Mouse (Mus musculus) liver, embryonic 15.5 days (tissue): Measurements from ENCODE around the gene Ablim2. TPM values are rescaled to one million over a fixed set of nuclear protein-coding genes. Genes with fewer than 3 reads are reported as not detected.

Experiments
- ATAC-seq: fragments of 200-750 bp; cut with Nextera tagmentation; 2 replicates; pipeline ENCODE4 v1.8.0; 2017; ENCODE audit warnings: moderate number of reproducible peaks, mild to moderate bottlenecking, moderate library complexity; ENCODE audit not compliant: insufficient read depth
- H3K27ac ChIP-seq: fragments of 300-500 bp; sonication (generic); replicated peaks from 2 replicates; pipeline ENCODE4 v1.5.1; 2015; ENCODE audit warnings: mild to moderate bottlenecking, inconsistent platforms
- H3K27me3 ChIP-seq: fragments of 300-500 bp; sonication (generic); 2 replicates; pipeline ENCODE4 v1.6.1; 2015; ENCODE audit warnings: mild to moderate bottlenecking, inconsistent platforms
- H3K36me3 ChIP-seq: fragments of 300-500 bp; sonication (generic); replicated peaks from 2 replicates; pipeline ENCODE4 v1.6.1; 2015; ENCODE audit warnings: moderate library complexity, mild to moderate bottlenecking, inconsistent platforms
- H3K4me1 ChIP-seq: fragments of 300-500 bp; sonication (generic); replicated peaks from 2 replicates; pipeline ENCODE4 v1.6.1; 2015; ENCODE audit warnings: inconsistent platforms
- H3K4me2 ChIP-seq: fragments of 300-500 bp; sonication (generic); 2 replicates; pipeline ENCODE4 v1.6.1; 2015; ENCODE audit warnings: moderate library complexity, mild to moderate bottlenecking, inconsistent platforms
- H3K4me3 ChIP-seq: fragments of 300-500 bp; sonication (generic); replicated peaks from 2 replicates; pipeline ENCODE4 v1.5.1; 2015; ENCODE audit warnings: mild to moderate bottlenecking, inconsistent platforms
- H3K9ac ChIP-seq: fragments of 300-500 bp; sonication (generic); 2 replicates; pipeline ENCODE4 v1.6.1; 2015; ENCODE audit warnings: moderate library complexity, mild to moderate bottlenecking, inconsistent platforms
- H3K9me3 ChIP-seq: fragments of 300-500 bp; sonication (generic); replicated peaks from 2 replicates; pipeline ENCODE4 v1.6.1; 2016; ENCODE audit warnings: inconsistent platforms
- WGBS: fragments of 180-500 bp; shearing (Covaris S2); methylation state at CpG from one replicate; pipeline ENCODE4 v1.1.7; 2015; ENCODE audit warnings: mixed read lengths; ENCODE audit not compliant: insufficient replicate concordance; 5-methylcytosine and 5-hydroxymethylcytosine counted together
- polyA plus RNA-seq: library from polyadenylated mRNA; unstranded; fragments of >200 nt; fragmentation: Nextera tagmentation; extraction: Ambion mirVana; gene quantifications from 2 replicates; pipeline ENCODE4 v1.2.1, GENCODE M21; 2015

The Ablim2 gene
- polyA plus RNA-seq, 1 experiment from 2014 or later, result 0.36 TPM

DNA sequence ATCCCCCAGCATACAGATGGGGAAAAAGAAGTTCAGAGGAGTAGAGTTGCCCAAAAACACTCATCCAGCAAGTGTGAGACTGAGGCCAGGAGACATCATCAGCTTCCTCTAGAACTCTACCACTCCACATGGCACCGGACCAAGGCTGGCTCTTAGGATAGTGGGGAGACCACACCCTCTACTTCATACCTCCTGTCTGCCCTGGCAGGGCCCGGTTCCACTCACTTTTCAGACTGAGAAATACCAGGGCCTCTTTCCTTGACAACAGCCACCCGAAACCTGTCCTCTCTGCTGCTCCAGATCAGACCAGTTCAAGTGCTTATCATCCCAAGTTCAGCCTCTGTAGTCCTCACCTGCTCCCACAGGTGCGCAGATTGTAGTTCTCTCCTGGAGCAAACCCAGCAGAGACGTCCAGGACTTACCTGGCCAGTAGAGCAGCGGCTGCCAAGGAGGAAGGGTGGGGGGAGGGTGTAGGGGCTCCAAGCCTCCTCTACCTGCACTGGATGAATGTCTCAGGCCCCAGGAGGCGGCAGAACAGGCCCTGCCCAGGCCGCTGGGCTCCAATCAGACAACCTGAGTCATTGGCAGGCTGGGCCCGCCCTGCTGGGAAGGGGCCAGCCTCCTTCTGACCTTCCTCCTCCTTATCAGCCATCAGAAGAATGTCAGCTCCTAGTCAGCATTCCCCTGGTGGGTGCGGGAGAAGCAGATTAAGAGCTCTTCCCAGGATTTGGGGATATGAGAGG, 18.0 kb upstream of the Ablim2 start, which contains the start of gene Sh3tc1:
TSS of gene Sh3tc1 (minus strand) at position 452 of the 743 bp plus-strand sequence.
- H3K27me3 ChIP-seq, result peaks cover 24% of the 10 kb centered on the region
- no peak within 1 kb of the TSS for H3K27ac ChIP-seq
- no peak within 1 kb of the TSS for H3K4me2 ChIP-seq
- H3K36me3 ChIP-seq, result no peaks in the 10 kb centered on the region
- H3K9me3 ChIP-seq, result no peaks in the 10 kb centered on the region
- no peak for ATAC-seq
- no peak within 1 kb of the TSS for H3K9ac ChIP-seq
- peaks cover 6% of the 10 kb centered on the region for H3K4me1 ChIP-seq
- WGBS, result 26% methylated on average over 10 of the region's 10 CpGs
- H3K4me3 ChIP-seq, result no peak within 1 kb of the TSS

- no peak overlapping the region for H3K9ac ChIP-seq
- H3K27me3 ChIP-seq, result peaks cover 24% of the 10 kb centered on the region
- no peak overlapping the region for H3K4me2 ChIP-seq
- H3K4me1 ChIP-seq, result peaks cover 6% of the 10 kb centered on the region
- no peaks in the 10 kb centered on the region for H3K36me3 ChIP-seq
- WGBS, result 12% methylated on average over 10 of the region's 10 CpGs
- H3K27ac ChIP-seq, result no peak overlapping the region
- no peak overlapping the region for H3K4me3 ChIP-seq
- no peaks in the 10 kb centered on the region for H3K9me3 ChIP-seq
- no peak for ATAC-seq
Observed at GRCm38 (mm10) chr5:35740716-35741115, 17.0 kb upstream of the Ablim2 start.

DNA sequence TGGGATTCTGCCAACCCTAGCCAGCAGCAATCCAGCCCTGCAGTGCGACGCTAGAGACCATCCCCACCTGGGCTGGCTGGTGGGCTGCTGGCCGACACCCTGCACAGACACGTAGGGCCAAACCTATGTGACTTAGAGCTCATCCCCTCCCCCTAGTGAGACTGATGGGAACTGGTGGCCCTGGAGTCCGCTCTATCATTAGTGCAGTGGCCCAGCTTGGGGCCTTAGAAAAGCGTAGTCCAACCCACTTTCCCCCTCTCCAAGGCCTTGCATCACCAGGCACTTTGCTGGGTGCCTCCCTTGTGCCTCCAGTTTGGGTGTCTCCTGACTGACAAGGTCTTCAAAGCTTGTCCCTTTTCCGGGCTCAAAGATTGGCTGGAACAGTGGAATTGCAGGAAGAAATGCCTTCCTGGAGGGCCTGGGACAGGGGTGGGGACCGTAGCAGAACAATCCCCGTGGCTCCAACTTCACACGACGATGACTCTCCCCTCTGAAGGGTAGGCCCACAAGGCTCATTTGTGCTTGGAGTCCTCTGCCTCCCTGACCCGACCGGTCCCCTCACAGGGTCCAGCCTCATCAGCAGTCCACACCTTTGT, 16.4 kb upstream of the Ablim2 start:
- Histone ChIP-seq H3K4me3 (no peak overlapping the region), H3K9me3 (no peaks in the 10 kb centered on the region), H3K27me3 (peaks cover 24% of the 10 kb centered on the region), H3K4me1 (peaks cover 6% of the 10 kb centered on the region), H3K4me2 (no peak overlapping the region), H3K9ac (no peak overlapping the region), H3K36me3 (no peaks in the 10 kb centered on the region), H3K27ac (no peak overlapping the region)
- ATAC-seq, result no peak
- 49% methylated on average over 13 of the region's 13 CpGs for WGBS

DNA sequence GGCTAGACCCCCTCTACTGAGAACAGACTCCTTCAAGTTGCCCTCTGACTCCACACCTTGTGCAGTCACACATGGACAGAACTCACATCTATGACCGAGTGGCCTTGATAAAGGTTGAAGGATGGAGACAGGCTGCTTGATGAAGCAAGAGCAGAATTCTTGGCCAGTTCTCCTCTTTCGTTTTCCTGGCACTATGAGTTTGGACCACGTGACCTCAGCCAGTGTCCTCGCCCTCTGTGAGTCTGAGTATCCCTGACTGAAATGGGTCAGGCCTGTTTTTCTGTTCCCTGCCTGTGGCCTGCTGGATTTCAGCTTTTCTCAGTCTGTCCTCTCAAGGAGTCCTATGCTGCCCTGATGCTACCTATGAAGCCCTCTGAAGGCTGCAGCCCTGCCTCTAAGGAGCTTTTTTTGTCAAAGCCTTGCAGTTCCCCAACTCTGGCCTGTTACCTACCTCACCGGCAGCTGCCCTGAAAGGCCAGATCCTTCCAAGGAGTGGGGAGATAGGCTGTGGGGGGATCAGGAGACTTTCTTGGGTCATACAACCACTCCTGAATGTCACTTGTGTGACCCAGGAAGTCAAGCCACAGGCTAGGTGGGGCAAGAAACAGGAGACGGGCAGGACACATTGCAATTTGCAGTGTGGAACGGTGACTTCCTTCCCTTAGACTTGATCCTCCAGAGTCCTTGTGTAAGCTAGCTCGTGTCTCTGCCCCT, 14.3 kb upstream of the Ablim2 start:
- peaks cover 6% of the 10 kb centered on the region for H3K4me1 ChIP-seq
- H3K9me3 ChIP-seq, result no peaks in the 10 kb centered on the region
- no peak overlapping the region for H3K9ac ChIP-seq
- WGBS, result 44% methylated on average over 8 of the region's 8 CpGs
- H3K4me3 ChIP-seq, result no peak overlapping the region
- 0 out of 2 replicates have a peak overlapping the region, but pooled peaks have one; percentile 3 for H3K27ac ChIP-seq
- ATAC-seq, result no peak
- peaks cover 24% of the 10 kb centered on the region for H3K27me3 ChIP-seq
- no peaks in the 10 kb centered on the region for H3K36me3 ChIP-seq
- no peak overlapping the region for H3K4me2 ChIP-seq

DNA sequence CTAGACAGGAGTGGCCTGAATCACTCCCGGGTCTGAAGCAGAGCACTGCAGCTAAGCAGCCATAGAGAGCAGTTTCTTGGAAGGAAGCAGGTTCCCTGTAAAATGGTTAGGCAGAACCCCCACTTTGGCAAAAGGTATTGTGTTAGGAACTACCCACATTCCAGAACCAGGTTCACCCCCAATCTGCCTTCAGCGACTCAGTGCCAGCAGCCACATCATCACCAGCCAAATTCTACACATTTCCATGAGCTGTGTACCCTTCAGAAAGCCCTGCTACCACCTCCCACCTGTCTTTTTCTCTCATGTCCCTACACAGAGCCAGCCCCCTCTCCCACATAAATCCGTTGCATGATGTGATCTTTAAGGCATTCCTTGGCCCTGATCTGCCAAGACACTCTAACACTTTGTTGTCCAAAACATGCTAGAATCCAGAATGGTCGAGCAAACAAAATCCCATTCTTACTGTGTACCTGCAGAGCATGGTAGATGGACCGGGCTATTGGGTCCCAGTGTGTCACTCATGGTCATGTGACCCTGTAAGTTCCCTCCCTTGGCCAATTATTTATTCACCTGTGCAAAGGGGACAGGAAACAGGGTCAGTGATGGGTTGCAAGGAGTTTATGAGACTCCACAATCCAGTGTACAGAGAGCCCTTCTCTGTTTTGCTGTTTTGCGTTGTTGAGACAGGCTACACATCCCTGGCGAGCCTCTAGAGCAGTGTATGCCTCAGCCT, 13.5 kb upstream of the Ablim2 start:
- ATAC-seq, result no peak
- WGBS, result 53% methylated on average over 7 of the region's 7 CpGs

DNA sequence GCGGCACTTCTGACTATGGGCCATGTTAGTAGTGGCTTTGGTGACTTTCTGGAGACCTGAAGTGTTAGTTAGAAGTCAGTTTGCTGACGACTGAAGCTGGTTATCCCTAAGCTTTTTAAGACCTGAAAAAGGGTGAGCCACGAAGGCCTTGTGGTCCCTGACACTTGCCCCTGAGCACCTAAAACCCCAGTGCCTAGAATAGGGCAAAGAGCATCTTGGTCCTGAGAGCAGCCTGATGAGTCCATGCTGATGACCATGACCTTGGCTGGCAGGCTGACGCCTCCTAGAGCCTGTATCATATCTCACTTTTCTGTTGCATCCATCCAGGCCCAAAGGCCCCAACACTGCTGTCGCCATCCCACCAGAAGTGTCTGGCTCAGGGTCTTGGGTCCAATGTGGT, 12.3 kb upstream of the Ablim2 start:
- Histone ChIP-seq H3K9me3 (no peaks in the 10 kb centered on the region), H3K4me1 (0 out of 2 replicates have a peak, but pooled peaks cover 3% of the 10 kb centered on the region), H3K4me2 (no peak overlapping the region), H3K36me3 (no peaks in the 10 kb centered on the region), H3K27ac (no peak overlapping the region), H3K27me3 (peaks cover 7% of the 10 kb centered on the region), H3K9ac (no peak overlapping the region), H3K4me3 (no peak overlapping the region)
- ATAC-seq, result no peak
- WGBS, result 55% methylated on average over 5 of the region's 5 CpGs

More for the DNA sequence above, 13.5 kb upstream of the Ablim2 start:
- Histone ChIP-seq H3K27me3 (peaks cover 20% of the 10 kb centered on the region), H3K9ac (no peak overlapping the region), H3K4me1 (peaks cover 6% of the 10 kb centered on the region), H3K4me3 (no peak overlapping the region), H3K27ac (no peak overlapping the region), H3K9me3 (no peaks in the 10 kb centered on the region), H3K36me3 (no peaks in the 10 kb centered on the region), H3K4me2 (no peak overlapping the region)

DNA sequence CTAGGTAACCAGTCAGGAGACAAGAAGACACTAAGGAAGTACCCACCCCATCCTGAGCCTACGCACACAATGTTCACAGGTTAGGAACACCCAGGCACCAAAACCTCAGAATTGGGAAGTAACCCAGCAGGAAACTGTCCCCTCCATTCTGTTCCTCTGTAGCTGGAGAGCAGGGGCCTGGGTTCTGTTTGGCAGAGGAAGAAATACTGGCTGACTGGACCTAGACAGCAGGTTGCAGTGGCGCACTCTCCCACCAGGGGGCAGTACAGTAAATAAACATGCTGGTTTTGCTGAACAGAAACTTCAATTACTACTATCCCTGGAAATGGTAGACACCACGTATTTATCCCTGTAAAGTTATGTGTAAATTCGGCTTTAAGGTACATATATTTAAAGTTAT, 10.8 kb upstream of the Ablim2 start:
- H3K4me2 ChIP-seq, result no peak overlapping the region
- no peaks in the 10 kb centered on the region for H3K9me3 ChIP-seq
- H3K9ac ChIP-seq, result no peak overlapping the region
- no peaks in the 10 kb centered on the region for H3K4me1 ChIP-seq
- H3K27ac ChIP-seq, result no peak overlapping the region
- H3K4me3 ChIP-seq, result no peak overlapping the region
- ATAC-seq, result no peak
- WGBS, result 15% methylated on average over 4 of the region's 4 CpGs
- H3K27me3 ChIP-seq, result no peaks in the 10 kb centered on the region
- no peaks in the 10 kb centered on the region for H3K36me3 ChIP-seq

DNA sequence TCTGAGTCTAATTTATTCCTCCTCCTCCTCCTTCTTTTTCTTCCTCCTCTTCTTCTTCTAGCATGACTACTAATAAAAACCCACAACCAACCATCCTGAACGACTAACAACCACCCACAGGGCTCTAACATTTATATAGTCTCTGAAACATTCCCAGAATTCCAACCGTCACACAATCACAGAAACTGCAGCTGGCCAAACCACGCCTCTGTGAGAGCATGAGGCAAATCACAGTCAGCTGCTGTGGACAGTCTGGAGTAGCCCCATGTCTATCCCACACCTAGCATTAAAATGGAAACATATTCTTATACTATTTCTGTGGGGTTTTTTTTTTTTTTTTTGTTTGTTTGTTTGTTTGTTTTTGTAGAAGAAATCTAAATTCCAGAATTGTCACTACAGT, 8.3 kb upstream of the Ablim2 start:
- Histone ChIP-seq H3K27ac (no peak overlapping the region), H3K4me3 (no peak overlapping the region), H3K27me3 (no peaks in the 10 kb centered on the region), H3K4me2 (no peak overlapping the region), H3K36me3 (no peaks in the 10 kb centered on the region), H3K9ac (no peak overlapping the region), H3K9me3 (no peaks in the 10 kb centered on the region), H3K4me1 (no peaks in the 10 kb centered on the region)
- ATAC-seq, result no peak
- WGBS, result 35% methylated on average over 3 of the region's 3 CpGs

DNA sequence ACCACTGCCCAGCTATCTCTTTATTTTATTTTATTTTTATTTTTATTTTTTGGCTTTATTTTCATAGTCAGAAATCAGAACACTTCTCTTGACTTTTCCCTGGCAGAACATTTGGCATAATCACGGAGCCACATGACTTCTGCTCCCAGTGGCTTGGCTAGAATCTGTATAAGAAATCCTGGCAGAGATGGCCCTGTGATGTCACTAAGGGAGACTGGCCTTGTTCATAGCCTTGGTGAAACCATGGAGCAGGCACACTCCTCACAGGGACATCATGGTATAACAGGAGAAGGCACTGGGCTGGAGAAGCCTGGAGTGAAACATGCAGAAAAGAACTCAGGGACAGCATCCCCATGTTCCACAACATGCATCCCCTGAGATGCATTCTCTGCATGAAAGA, 7.7 kb upstream of the Ablim2 start:
- Histone ChIP-seq H3K9me3 (no peaks in the 10 kb centered on the region), H3K27ac (no peak overlapping the region), H3K4me3 (no peak overlapping the region), H3K9ac (no peak overlapping the region), H3K4me2 (no peak overlapping the region), H3K36me3 (no peaks in the 10 kb centered on the region), H3K4me1 (no peaks in the 10 kb centered on the region), H3K27me3 (no peaks in the 10 kb centered on the region)
- 41% methylated on average over 1 of the region's 1 CpGs for WGBS
- no peak for ATAC-seq

GRCm38 (mm10) chr5:35751016-35751415, 6.7 kb upstream of the Ablim2 start:
- Histone ChIP-seq H3K9me3 (no peaks in the 10 kb centered on the region), H3K4me2 (no peak overlapping the region), H3K9ac (no peak overlapping the region), H3K4me1 (no peaks in the 10 kb centered on the region), H3K27ac (no peak overlapping the region), H3K36me3 (no peaks in the 10 kb centered on the region), H3K27me3 (0 out of 2 replicates have a peak, but pooled peaks cover 6% of the 10 kb centered on the region), H3K4me3 (no peak overlapping the region)
- WGBS, result 44% methylated on average over 7 of the region's 7 CpGs
- ATAC-seq, result no peak
